Mouse (Mus musculus) intestine, embryonic 14.5 days (tissue): ENCODE results near the gene Nectin4. TPM values are rescaled to one million over a fixed set of nuclear protein-coding genes. Genes with fewer than 3 reads are reported as not detected.

Experiments used
- ATAC-seq: fragments of 200-750 bp; cut with Nextera tagmentation; replicated peaks from 2 replicates; pipeline ENCODE4 v1.8.0; 2017; ENCODE audit warnings: low read depth, moderate number of reproducible peaks, moderate TSS enrichment, moderate library complexity; ENCODE audit not compliant: low FRiP score, low TSS enrichment
- DNase-seq: peaks from one replicate; pipeline ENCODE4 v3.0.0-alpha.2; 2018; ENCODE audit warnings: low spot score
- H3K27ac ChIP-seq: fragments of 300-500 bp; sonication (generic); 2 replicates; pipeline ENCODE4 v1.5.1; 2014; ENCODE audit warnings: low read depth, mild to moderate bottlenecking, control low read depth
- H3K27me3 ChIP-seq: fragments of 300-500 bp; sonication (generic); replicated peaks from 2 replicates; pipeline ENCODE4 v1.6.1; 2014; ENCODE audit warnings: low read length, control low read depth; ENCODE audit not compliant: control insufficient read depth, insufficient read depth
- H3K36me3 ChIP-seq: fragments of 300-500 bp; sonication (generic); 2 replicates; pipeline ENCODE4 v1.6.1; 2014; ENCODE audit warnings: low read length, control low read depth; ENCODE audit not compliant: control insufficient read depth, insufficient read depth
- H3K4me1 ChIP-seq: fragments of 300-500 bp; sonication (generic); replicated peaks from 2 replicates; pipeline ENCODE4 v1.6.1; 2014; ENCODE audit warnings: low read length, control low read depth, mixed read lengths; ENCODE audit not compliant: control insufficient read depth, insufficient read depth
- H3K4me2 ChIP-seq: fragments of 300-500 bp; sonication (generic); 2 replicates; pipeline ENCODE4 v1.6.1; 2014; ENCODE audit warnings: low read length
- H3K4me3 ChIP-seq: fragments of 300-500 bp; sonication (generic); 2 replicates; pipeline ENCODE4 v1.5.1; 2014; ENCODE audit warnings: low read depth, low read length, control low read depth, mixed read lengths
- H3K9ac ChIP-seq: fragments of 300-500 bp; sonication (generic); 2 replicates; pipeline ENCODE4 v1.6.1; 2014; ENCODE audit warnings: mild to moderate bottlenecking, low read length
- H3K9me3 ChIP-seq: fragments of 300-500 bp; sonication (generic); 2 replicates; pipeline ENCODE4 v1.6.1; 2016; ENCODE audit warnings: low read length, control low read depth; ENCODE audit not compliant: control insufficient read depth
- WGBS: fragments of 180-500 bp; shearing (Covaris S2); extraction: QIAGEN DNeasy Blood & Tissue Kit; methylation state at CpG from one replicate; pipeline ENCODE4 v1.1.7; 2014; 5-methylcytosine and 5-hydroxymethylcytosine counted together
- polyA plus RNA-seq: library from polyadenylated mRNA; unstranded; fragments of >200 nt; fragmentation: Nextera tagmentation; extraction: Ambion mirVana; gene quantifications from 2 replicates; pipeline ENCODE4 v1.2.1, GENCODE M21; 2014

Nectin4 gene
- polyA plus RNA-seq, 1 experiment from 2014 or later, result 2.6 TPM

GRCm38 (mm10) chr1:171425126-171425525 is 55.2 kb downstream of the Nectin4 start:
- H3K4me1 ChIP-seq, result 0 out of 2 replicates have a peak, but pooled peaks cover 6% of the 10 kb centered on the region
- no peak overlapping the region for H3K4me2 ChIP-seq
- H3K9ac ChIP-seq, result no peak overlapping the region
- no peaks in the 10 kb centered on the region for H3K9me3 ChIP-seq
- no peak overlapping the region for H3K27ac ChIP-seq
- WGBS, result 24% methylated on average over 4 of the region's 4 CpGs
- no peak for ATAC-seq
- peaks cover 10% of the 10 kb centered on the region for H3K36me3 ChIP-seq
- DNase-seq, result peak; percentile 58
- no peak overlapping the region for H3K4me3 ChIP-seq
- no peaks in the 10 kb centered on the region for H3K27me3 ChIP-seq

GRCm38 (mm10) chr1:171432158-171432557 is 62.3 kb downstream of the Nectin4 start:
- no peaks in the 10 kb centered on the region for H3K27me3 ChIP-seq
- H3K4me3 ChIP-seq, result no peak overlapping the region
- ATAC-seq (no peak), DNase-seq (no peak)
- no peaks in the 10 kb centered on the region; the same call in 1 of the 2 replicates for H3K4me1 ChIP-seq
- no peaks in the 10 kb centered on the region for H3K36me3 ChIP-seq
- H3K27ac ChIP-seq, result no peak overlapping the region
- H3K9me3 ChIP-seq, result no peaks in the 10 kb centered on the region
- 77% methylated on average over 5 of the region's 5 CpGs for WGBS
- H3K9ac ChIP-seq, result no peak overlapping the region
- no peak overlapping the region for H3K4me2 ChIP-seq

- WGBS, result 16% methylated on average over 7 of the region's 7 CpGs
Observed at GRCm38 (mm10) chr1:171435288-171435814, 65.5 kb downstream of the Nectin4 start.

GRCm38 (mm10) chr1:171435974-171436373 is 66.1 kb downstream of the Nectin4 start:
- no peak for DNase-seq
- Histone ChIP-seq H3K27ac (no peak overlapping the region), H3K9me3 (no peaks in the 10 kb centered on the region), H3K9ac (no peak overlapping the region), H3K4me2 (no peak overlapping the region), H3K4me1 (peaks cover 17% of the 10 kb centered on the region), H3K36me3 (no peaks in the 10 kb centered on the region), H3K4me3 (no peak overlapping the region), H3K27me3 (no peaks in the 10 kb centered on the region; the same call in 1 of the 2 replicates)
- no peak for ATAC-seq
- 34% methylated on average over 1 of the region's 1 CpGs for WGBS

More at GRCm38 (mm10) chr1:171435288-171435814, 65.5 kb downstream of the Nectin4 start:
- Histone ChIP-seq H3K27me3 (no peaks in the 10 kb centered on the region; the same call in 1 of the 2 replicates), H3K9me3 (no peaks in the 10 kb centered on the region), H3K4me3 (no peak overlapping the region), H3K27ac (no peak overlapping the region), H3K4me2 (no peak overlapping the region), H3K9ac (no peak overlapping the region), H3K36me3 (no peaks in the 10 kb centered on the region), H3K4me1 (peaks cover 12% of the 10 kb centered on the region)
- peak; percentile 59 for DNase-seq
- 0 out of 2 replicates have a peak, but pooled peaks have one; percentile 5 for ATAC-seq

- peak within 1 kb of the TSS; percentile 17; the same call in 1 of the 2 replicates for H3K27ac ChIP-seq
- H3K27me3 ChIP-seq, result no peaks in the 10 kb centered on the region; the same call in 1 of the 2 replicates
- no peaks in the 10 kb centered on the region for H3K9me3 ChIP-seq
- H3K4me1 ChIP-seq, result peaks cover 20% of the 10 kb centered on the region
- peak within 1 kb of the TSS; percentile 57 for H3K4me3 ChIP-seq
- DNase-seq, result peak; percentile 87
- under 1% methylated on average over 45 of the region's 46 CpGs for WGBS
- H3K36me3 ChIP-seq, result no peaks in the 10 kb centered on the region
- peak within 1 kb of the TSS; percentile 53 for H3K9ac ChIP-seq
- peak; percentile 90 for ATAC-seq
- peak within 1 kb of the TSS; percentile 60 for H3K4me2 ChIP-seq
Observed at GRCm38 (mm10) chr1:171437264-171438013, 67.5 kb downstream of the Nectin4 start, which contains the start of gene F11r. Gene F11r (plus strand): TSS chr1:171437535.

Other genes with a start within 250 kb of the Nectin4 start
- gene Sdhc, start 219.5 kb upstream of the Nectin4 start, polyA plus RNA-seq, result 341 and 347 TPM in 2 replicates
- gene Mpz, start 219.4 kb upstream of the Nectin4 start, polyA plus RNA-seq, result 0.48 and 0.49 TPM in 2 replicates
- gene Pcp4l1, start 173.8 kb upstream of the Nectin4 start, polyA plus RNA-seq, result 21.9 and 29.2 TPM in 2 replicates
- 0.55 and 1.7 TPM in 2 replicates for gene Nr1i3, start 156.1 kb upstream of the Nectin4 start, polyA plus RNA-seq
- gene Tomm40l, start 147.6 kb upstream of the Nectin4 start, polyA plus RNA-seq, result 27.2 and 31.5 TPM in 2 replicates
- gene Apoa2, start 145.0 kb upstream of the Nectin4 start, polyA plus RNA-seq, result 2.5 and 5.2 TPM in 2 replicates
- gene Fcer1g, start 135.7 kb upstream of the Nectin4 start, polyA plus RNA-seq, result 47.0 and 55.3 TPM in 2 replicates
- gene Adamts4, start 119.7 kb upstream of the Nectin4 start, polyA plus RNA-seq, result 5.0 and 6.1 TPM in 2 replicates
- 247 and 258 TPM in 2 replicates for gene Ndufs2, start 118.7 kb upstream of the Nectin4 start, polyA plus RNA-seq
- 65.5 and 68.4 TPM in 2 replicates for gene B4galt3, start 99.8 kb upstream of the Nectin4 start, polyA plus RNA-seq
- gene Ppox, start 88.9 kb upstream of the Nectin4 start, polyA plus RNA-seq, result 48.6 and 51.5 TPM in 2 replicates
- gene Usp21, start 82.1 kb upstream of the Nectin4 start, polyA plus RNA-seq, result 63.0 and 68.1 TPM in 2 replicates
- gene Ufc1, start 75.1 kb upstream of the Nectin4 start, polyA plus RNA-seq, result 105 and 114 TPM in 2 replicates
- 43.8 and 51.1 TPM in 2 replicates for gene Dedd, start 41.0 kb upstream of the Nectin4 start, polyA plus RNA-seq
- gene Nit1, start 24.5 kb upstream of the Nectin4 start, polyA plus RNA-seq, result 31.1 and 34.6 TPM in 2 replicates
- gene Pfdn2, start 24.4 kb upstream of the Nectin4 start, polyA plus RNA-seq, result 48.2 and 51.4 TPM in 2 replicates
- 1.5 and 1.7 TPM in 2 replicates for gene Klhdc9, start 9.3 kb upstream of the Nectin4 start, polyA plus RNA-seq
- 1.1 and 1.3 TPM in 2 replicates for gene Arhgap30, start 18.9 kb downstream of the Nectin4 start, polyA plus RNA-seq
- 73.7 and 83.4 TPM in 2 replicates for gene Usf1, start 41.2 kb downstream of the Nectin4 start, polyA plus RNA-seq
- 2.8 and 3.4 TPM in 2 replicates for gene Tstd1, start 48.8 kb downstream of the Nectin4 start, polyA plus RNA-seq
- gene F11r, start 67.4 kb downstream of the Nectin4 start, polyA plus RNA-seq, result 88.7 and 92.1 TPM in 2 replicates
- gene Alyref2, start 133.4 kb downstream of the Nectin4 start, polyA plus RNA-seq, result 10.9 and 12.3 TPM in 2 replicates
- not detected in 2 replicates for gene Itln1, start 165.2 kb downstream of the Nectin4 start, polyA plus RNA-seq
- gene Cd244a, start 189.1 kb downstream of the Nectin4 start, polyA plus RNA-seq, result 0.31 and 0.35 TPM in 2 replicates
- 0.11 and 0.15 TPM in 2 replicates for gene Ly9, start 237.3 kb downstream of the Nectin4 start, polyA plus RNA-seq